Mouse (Mus musculus): ENCODE results near the gene Unc119. TPM values are rescaled to one million over a fixed set of nuclear protein-coding genes. Genes with fewer than 3 reads are reported as not detected.

Unc119 gene
- polyA plus RNA-seq, 1 experiment from 2014 or later, result 82.4 TPM

- no peaks in the 10 kb centered on the region for H3K9me3 ChIP-seq
- ATAC-seq (replicated peaks), result peak; percentile 72
- H3K4me3 ChIP-seq, result peak overlapping the region; percentile 23
- no peak overlapping the region for H3K27ac ChIP-seq (replicated peaks)
- WGBS, result 16% methylated on average over 13 of the region's 13 CpGs
- H3K36me3 ChIP-seq, result no peaks in the 10 kb centered on the region
- no peaks in the 10 kb centered on the region; the same call in 1 of the 2 replicates for H3K4me1 ChIP-seq
- peak overlapping the region; percentile 27 for H3K4me2 ChIP-seq (replicated peaks)
- H3K27me3 ChIP-seq, result no peaks in the 10 kb centered on the region
- H3K9ac ChIP-seq (replicated peaks), result no peak overlapping the region
Measured at GRCm38 (mm10) chr11:78360125-78360788, 17.0 kb downstream of the Unc119 start.

- no peak for ATAC-seq (replicated peaks)
- H3K4me2 ChIP-seq (replicated peaks), result no peak overlapping the region
Measured at GRCm38 (mm10) chr11:78360789-78361131, 17.5 kb downstream of the Unc119 start.

GRCm38 (mm10) chr11:78363309-78364007, 20.2 kb downstream of the Unc119 start:
- H3K4me3 ChIP-seq, result no peak overlapping the region
- no peak overlapping the region for H3K9ac ChIP-seq (replicated peaks)
- no peak overlapping the region for H3K4me2 ChIP-seq (replicated peaks)
- no peaks in the 10 kb centered on the region for H3K9me3 ChIP-seq
- ATAC-seq (replicated peaks), result no peak
- no peaks in the 10 kb centered on the region for H3K4me1 ChIP-seq
- H3K27ac ChIP-seq (replicated peaks), result no peak overlapping the region
- no peaks in the 10 kb centered on the region for H3K27me3 ChIP-seq
- 79% methylated on average over 13 of the region's 13 CpGs for WGBS
- H3K36me3 ChIP-seq, result no peaks in the 10 kb centered on the region

More at GRCm38 (mm10) chr11:78360789-78361131, 17.5 kb downstream of the Unc119 start:
- no peaks in the 10 kb centered on the region for H3K27me3 ChIP-seq
- no peak overlapping the region for H3K9ac ChIP-seq (replicated peaks)
- no peaks in the 10 kb centered on the region; the same call in 1 of the 2 replicates for H3K4me1 ChIP-seq
- H3K36me3 ChIP-seq, result no peaks in the 10 kb centered on the region
- H3K4me3 ChIP-seq, result no peak overlapping the region
- H3K9me3 ChIP-seq, result no peaks in the 10 kb centered on the region
- no peak overlapping the region for H3K27ac ChIP-seq (replicated peaks)
- 56% methylated on average over 2 of the region's 2 CpGs for WGBS

GRCm38 (mm10) chr11:78364103-78364502, 20.8 kb downstream of the Unc119 start:
- Histone ChIP-seq H3K4me1 (no peaks in the 10 kb centered on the region), H3K4me3 (no peak overlapping the region), H3K9ac (replicated peaks) (no peak overlapping the region), H3K9me3 (no peaks in the 10 kb centered on the region), H3K27me3 (no peaks in the 10 kb centered on the region), H3K4me2 (replicated peaks) (no peak overlapping the region), H3K36me3 (no peaks in the 10 kb centered on the region), H3K27ac (replicated peaks) (no peak overlapping the region)
- 63% methylated on average over 8 of the region's 8 CpGs for WGBS
- ATAC-seq (replicated peaks), result no peak

GRCm38 (mm10) chr11:78367456-78368225, 24.4 kb downstream of the Unc119 start:
- H3K4me3 ChIP-seq, result no peak overlapping the region

GRCm38 (mm10) chr11:78370389-78370788, 27.1 kb downstream of the Unc119 start:
- no peaks in the 10 kb centered on the region for H3K9me3 ChIP-seq
- no peak overlapping the region for H3K4me3 ChIP-seq
- no peak overlapping the region for H3K27ac ChIP-seq (replicated peaks)
- H3K4me2 ChIP-seq (replicated peaks), result no peak overlapping the region
- 43% methylated on average over 1 of the region's 1 CpGs for WGBS
- H3K4me1 ChIP-seq, result no peaks in the 10 kb centered on the region
- no peak overlapping the region for H3K9ac ChIP-seq (replicated peaks)
- no peaks in the 10 kb centered on the region for H3K36me3 ChIP-seq
- no peak for ATAC-seq (replicated peaks)
- no peaks in the 10 kb centered on the region for H3K27me3 ChIP-seq

More at GRCm38 (mm10) chr11:78367456-78368225, 24.4 kb downstream of the Unc119 start:
- Histone ChIP-seq H3K27me3 (no peaks in the 10 kb centered on the region), H3K27ac (replicated peaks) (no peak overlapping the region), H3K36me3 (no peaks in the 10 kb centered on the region), H3K4me1 (no peaks in the 10 kb centered on the region), H3K4me2 (replicated peaks) (no peak overlapping the region), H3K9me3 (no peaks in the 10 kb centered on the region), H3K9ac (replicated peaks) (no peak overlapping the region)
- ATAC-seq (replicated peaks), result no peak
- WGBS, result 87% methylated on average over 15 of the region's 15 CpGs

- Histone ChIP-seq H3K4me2 (replicated peaks) (no peak overlapping the region), H3K27me3 (no peaks in the 10 kb centered on the region), H3K4me1 (no peaks in the 10 kb centered on the region), H3K4me3 (no peak overlapping the region), H3K36me3 (no peaks in the 10 kb centered on the region), H3K27ac (replicated peaks) (no peak overlapping the region), H3K9me3 (no peaks in the 10 kb centered on the region), H3K9ac (replicated peaks) (no peak overlapping the region)
- 93% methylated on average over 11 of the region's 11 CpGs for WGBS
- ATAC-seq (replicated peaks), result no peak
Measured at GRCm38 (mm10) chr11:78371711-78372110, 28.4 kb downstream of the Unc119 start.

- Histone ChIP-seq H3K4me2 (replicated peaks) (no peak overlapping the region), H3K36me3 (no peaks in the 10 kb centered on the region), H3K9ac (replicated peaks) (no peak overlapping the region), H3K4me1 (no peaks in the 10 kb centered on the region), H3K4me3 (no peak overlapping the region), H3K9me3 (no peaks in the 10 kb centered on the region), H3K27ac (replicated peaks) (no peak overlapping the region), H3K27me3 (no peaks in the 10 kb centered on the region)
- no peak for ATAC-seq (replicated peaks)
- 82% methylated on average over 3 of the region's 3 CpGs for WGBS
Measured at GRCm38 (mm10) chr11:78372166-78372565, 28.9 kb downstream of the Unc119 start.

GRCm38 (mm10) chr11:78372610-78373009, 29.3 kb downstream of the Unc119 start:
- Histone ChIP-seq H3K4me1 (no peaks in the 10 kb centered on the region), H3K27ac (replicated peaks) (no peak overlapping the region), H3K4me2 (replicated peaks) (no peak overlapping the region), H3K27me3 (no peaks in the 10 kb centered on the region), H3K4me3 (no peak overlapping the region), H3K9me3 (no peaks in the 10 kb centered on the region), H3K9ac (replicated peaks) (no peak overlapping the region), H3K36me3 (no peaks in the 10 kb centered on the region)
- no peak for ATAC-seq (replicated peaks)
- 65% methylated on average over 7 of the region's 7 CpGs for WGBS

- Histone ChIP-seq H3K4me1 (no peaks in the 10 kb centered on the region), H3K27ac (replicated peaks) (no peak overlapping the region), H3K36me3 (no peaks in the 10 kb centered on the region), H3K4me2 (replicated peaks) (no peak overlapping the region), H3K27me3 (no peaks in the 10 kb centered on the region), H3K9ac (replicated peaks) (no peak overlapping the region), H3K4me3 (no peak overlapping the region), H3K9me3 (no peaks in the 10 kb centered on the region)
- 93% methylated on average over 8 of the region's 8 CpGs for WGBS
- ATAC-seq (replicated peaks), result no peak
Measured at GRCm38 (mm10) chr11:78374147-78374546, 30.9 kb downstream of the Unc119 start.

GRCm38 (mm10) chr11:78377549-78378159, 34.4 kb downstream of the Unc119 start:
- WGBS, result 39% methylated on average over 11 of the region's 12 CpGs
- no peak for ATAC-seq (replicated peaks)
- H3K4me1 ChIP-seq, result no peaks in the 10 kb centered on the region

GRCm38 (mm10) chr11:78380351-78380750, 37.1 kb downstream of the Unc119 start:
- no peak overlapping the region for H3K4me3 ChIP-seq
- 62% methylated on average over 4 of the region's 4 CpGs for WGBS
- no peak for ATAC-seq (replicated peaks)

More at GRCm38 (mm10) chr11:78377549-78378159, 34.4 kb downstream of the Unc119 start:
- H3K9me3 ChIP-seq, result no peaks in the 10 kb centered on the region
- no peak overlapping the region for H3K9ac ChIP-seq (replicated peaks)
- no peak overlapping the region for H3K27ac ChIP-seq (replicated peaks)
- no peaks in the 10 kb centered on the region for H3K27me3 ChIP-seq
- no peak overlapping the region for H3K4me2 ChIP-seq (replicated peaks)
- H3K4me3 ChIP-seq, result no peak overlapping the region
- no peaks in the 10 kb centered on the region for H3K36me3 ChIP-seq

More at GRCm38 (mm10) chr11:78380351-78380750, 37.1 kb downstream of the Unc119 start:
- no peak overlapping the region for H3K27ac ChIP-seq (replicated peaks)
- H3K4me1 ChIP-seq, result no peaks in the 10 kb centered on the region
- H3K36me3 ChIP-seq, result no peaks in the 10 kb centered on the region
- no peaks in the 10 kb centered on the region for H3K9me3 ChIP-seq
- H3K9ac ChIP-seq (replicated peaks), result no peak overlapping the region
- H3K4me2 ChIP-seq (replicated peaks), result no peak overlapping the region
- H3K27me3 ChIP-seq, result no peaks in the 10 kb centered on the region

Data from forebrain, embryonic 15.5 days (tissue).